Mouse (Mus musculus) CH12F3 (cell line): ENCODE measurements around the gene Gm17018.

Experiments
- in situ Hi-C: fragments of 300-500 bp; cut with MboI; formaldehyde crosslinking; loops from 2 replicates; pipeline ENCODE4 v1.14.3; 2020; ENCODE audit warnings: low sequenced_read_pairs

Gm17018 gene

GRCm38 (mm10) chr19:45619744-45620501, 59.5 kb downstream of the Gm17018 start:
- in situ Hi-C loops: no loop called here

GRCm38 (mm10) chr19:45621061-45621460, 60.6 kb downstream of the Gm17018 start:
- in situ Hi-C loops: no loop called here

DNA sequence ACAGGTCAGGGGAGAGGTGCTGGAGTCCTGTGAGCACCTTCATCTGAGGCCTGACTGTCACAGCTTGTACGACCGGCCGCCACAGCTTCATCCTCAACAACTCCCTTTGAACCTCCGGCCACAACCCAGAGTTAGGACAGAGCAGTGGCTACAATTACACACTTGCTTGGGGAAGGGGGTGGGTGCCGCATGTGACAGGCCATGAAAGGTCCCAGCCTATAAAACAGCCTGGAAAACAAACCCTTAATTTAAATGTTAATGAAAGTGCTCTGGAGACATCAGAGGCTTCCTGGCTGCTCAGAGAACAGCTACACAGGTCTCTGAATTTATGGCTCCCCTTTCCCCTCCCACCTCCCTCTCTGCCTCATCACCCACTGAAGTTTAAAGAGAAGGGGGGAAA, 61.7 kb downstream of the Gm17018 start:
- in situ Hi-C loops: no loop called here

DNA sequence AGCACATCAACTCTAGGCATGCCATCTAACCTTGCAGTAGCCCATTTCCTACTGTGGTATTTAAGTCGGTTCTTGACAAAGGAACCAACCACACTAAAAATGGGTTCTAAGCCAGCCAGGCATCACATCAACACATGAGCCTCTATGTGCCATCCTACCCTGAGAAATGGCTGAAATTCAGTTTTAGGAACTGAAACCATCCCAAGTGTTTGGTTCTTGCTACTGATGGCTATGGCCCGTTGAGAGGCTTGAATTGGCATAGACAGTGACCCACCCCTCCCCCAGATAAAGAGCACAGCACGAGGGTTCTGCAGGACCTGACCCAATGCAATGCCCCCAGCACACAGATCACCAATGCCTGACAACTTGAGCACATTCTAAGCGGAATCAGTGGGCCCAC, 63.3 kb downstream of the Gm17018 start:
- in situ Hi-C loops: no loop called here

DNA sequence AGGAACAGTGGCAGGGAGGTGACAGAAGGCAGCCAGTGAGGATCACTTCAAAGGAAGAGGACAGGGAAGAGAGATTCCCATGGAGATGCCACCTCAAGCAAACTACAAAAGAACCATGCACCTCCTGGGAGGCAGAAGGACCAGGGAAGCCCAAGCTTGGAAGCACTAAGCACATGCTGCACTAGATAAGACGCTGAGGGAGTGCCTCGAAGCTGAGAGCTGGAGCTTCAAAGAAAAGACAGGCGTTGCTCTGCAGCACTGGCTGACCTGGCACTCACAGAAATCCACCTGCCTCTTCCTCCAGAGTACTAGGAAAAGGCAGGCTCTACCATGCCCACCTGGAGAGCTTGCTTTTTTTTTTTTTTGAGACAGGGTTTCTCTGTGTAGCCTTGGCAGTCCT, 66.6 kb downstream of the Gm17018 start:
- in situ Hi-C loops: no loop called here

DNA sequence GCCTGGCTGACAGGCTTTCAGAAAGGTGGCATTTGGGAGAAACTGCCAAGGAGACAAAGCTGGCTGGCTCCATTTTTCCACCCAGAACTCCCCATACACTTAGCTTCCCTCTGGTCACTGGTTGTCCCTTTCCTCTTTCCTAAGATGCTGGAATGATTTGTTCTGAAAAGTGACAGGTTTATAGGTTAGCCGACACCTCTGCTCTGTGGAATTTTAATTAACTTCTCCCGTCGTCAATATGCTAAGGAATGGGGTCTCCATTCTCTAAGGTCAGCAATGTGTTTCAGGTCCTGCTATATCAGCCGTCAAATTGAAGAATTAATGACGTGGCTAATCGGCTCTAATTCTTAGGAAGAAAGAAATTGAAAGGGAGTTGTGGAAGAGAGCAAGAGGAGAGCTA, 68.2 kb downstream of the Gm17018 start:
- in situ Hi-C loops: no loop called here

- in situ Hi-C loops: no loop called here
Measured at GRCm38 (mm10) chr19:45629219-45629618, 68.8 kb downstream of the Gm17018 start.
